Mouse (Mus musculus) brain, embryonic 14.5 days (tissue): ENCODE results near the gene Foxc2.

Experiments
- CTCF ChIP-seq: fragments of 200-500 bp; IDR thresholded peaks from 2 replicates; pipeline ENCODE4 v1.5.1; 2012; ENCODE audit warnings: inconsistent platforms, mild to moderate bottlenecking, moderate library complexity, borderline replicate concordance; ENCODE audit not compliant: insufficient read depth, insufficient read length; ENCODE audit errors: extremely low read depth
- POLR2A ChIP-seq: fragments of 200-500 bp; IDR thresholded peaks from 2 replicates; pipeline ENCODE4 v1.6.1; 2012; ENCODE audit warnings: mild to moderate bottlenecking, inconsistent platforms, borderline replicate concordance; ENCODE audit not compliant: poor library complexity, insufficient read depth, insufficient read length, severe bottlenecking; ENCODE audit errors: extremely low read depth

DNA sequence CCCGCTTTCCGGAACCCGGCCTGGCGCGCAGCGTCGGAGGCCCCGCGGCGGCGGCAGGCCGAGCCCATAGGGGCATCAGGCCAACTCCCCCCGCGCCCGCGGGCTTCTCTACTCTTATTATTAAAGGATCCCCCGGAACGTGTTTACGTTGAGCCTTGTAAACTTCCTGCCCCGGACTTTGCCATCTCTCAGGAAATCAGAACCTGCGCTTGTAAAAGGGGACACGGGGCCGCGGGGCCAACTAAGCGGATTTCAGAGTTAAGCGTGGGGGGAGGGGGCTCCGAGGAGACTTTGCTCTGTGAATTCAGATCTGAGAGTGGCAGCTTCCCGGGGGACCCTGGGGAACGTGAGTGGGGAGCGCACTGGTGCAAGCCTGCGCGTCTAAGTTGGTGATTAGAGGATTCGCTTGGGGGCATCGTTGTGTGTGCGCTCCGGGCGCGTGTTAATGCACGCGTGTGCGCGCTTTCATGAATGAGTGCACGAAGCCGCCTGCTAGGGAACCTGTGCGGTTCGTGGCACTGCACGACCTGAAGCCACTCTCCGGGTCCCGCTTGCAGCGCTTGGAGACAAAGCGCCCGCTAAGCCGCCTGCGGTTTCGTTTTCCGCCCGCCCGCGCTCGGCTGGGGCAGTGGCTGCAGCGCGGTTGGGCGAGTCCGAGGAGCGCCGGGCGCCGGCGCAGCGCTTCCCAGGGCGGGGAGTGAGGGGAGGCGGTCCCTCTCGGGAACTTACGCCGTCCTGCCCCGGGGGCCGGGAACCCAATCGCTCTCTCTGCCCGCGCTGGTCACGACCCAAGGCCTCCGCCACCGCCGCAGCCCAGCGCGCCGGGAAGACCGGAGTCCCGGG lies 32.7 kb upstream of the Foxc2 start:
- no peak for TF ChIP-seq CTCF
- TF ChIP-seq POLR2A, result no peak
